ENCODE assay signal across 13 mouse cellular contexts in the genomic region with DNA sequence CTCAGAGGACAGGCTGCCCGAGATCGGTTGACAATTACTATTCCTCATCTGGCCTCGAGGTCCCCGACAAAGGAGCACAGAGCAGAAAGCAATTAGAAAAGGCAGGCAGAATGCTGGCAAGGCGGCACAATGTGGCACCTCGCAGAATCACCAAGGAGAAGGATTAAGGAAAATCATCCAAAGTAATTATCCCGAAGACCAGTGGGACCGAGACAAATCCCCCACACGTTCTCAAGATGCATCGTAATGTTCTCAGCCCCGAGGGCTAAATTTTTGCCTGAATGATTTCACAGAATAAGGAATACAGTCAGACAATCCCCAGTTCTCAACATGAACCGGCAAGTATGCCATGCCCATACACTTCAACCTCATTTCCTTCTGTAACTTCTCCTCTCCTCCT.
DNase-seq lines count a peak whose midpoint lies in the region; ATAC-seq lines count a peak whose summit lies in the region.
"Had no signal": no experiment of that assay in that cellular context is flagged by ENCODE, and none has a peak within 500 bp of the region (broad histone marks: within the 10 kb centered on the region; RNA-seq: fewer than 3 reads in every experiment).

No protein-coding gene starts in this region.

- H3K27ac ChIP-seq in hindbrain, embryonic 14.5 days, result peak overlapping the region; percentile 70
- H3K27ac ChIP-seq in hindbrain, embryonic 12.5 days, result no peak overlapping the region
- H3K27ac ChIP-seq in forebrain, embryonic 11.5 days (ENCODE audit: low read depth, low read length), result no peak overlapping the region
- H3K27ac ChIP-seq in midbrain, embryonic 11.5 days (ENCODE audit: low read depth, low read length), result no peak overlapping the region
- H3K27ac ChIP-seq: limb, embryonic 10.5 days; liver, embryonic 13.5 days had no signal

- intact Hi-C loops in gastrocnemius, postnatal 14 days (cut with DNase I; ENCODE audit: low total_unique reads), result no loop called here

- WGBS in hindbrain, embryonic 14.5 days, result 42% methylated on average over 12 of the region's 12 CpGs
- 64% methylated on average over 12 of the region's 12 CpGs for WGBS in hindbrain, embryonic 12.5 days
- WGBS in forebrain, embryonic 11.5 days, result 24% methylated on average over 12 of the region's 12 CpGs
- WGBS in midbrain, embryonic 11.5 days, result 29% methylated on average over 12 of the region's 12 CpGs

- 0 out of 2 replicates have a peak, but pooled peaks cover 6% of the 10 kb centered on the region for H3K4me1 ChIP-seq in hindbrain, embryonic 14.5 days (replicated peaks; ENCODE audit: control insufficient read depth, insufficient read depth, low read length)
- H3K4me1 ChIP-seq in hindbrain, embryonic 12.5 days, result no peaks in the 10 kb centered on the region
- H3K4me1 ChIP-seq in forebrain, embryonic 11.5 days (replicated peaks; ENCODE audit: control insufficient read depth, insufficient read depth, low read length), result no peaks in the 10 kb centered on the region; the same call in 1 of the 2 replicates
- peaks cover 6% of the 10 kb centered on the region for H3K4me1 ChIP-seq in midbrain, embryonic 11.5 days (ENCODE audit: control insufficient read depth, insufficient read depth, low read length)

- H3K36me3 ChIP-seq in hindbrain, embryonic 14.5 days (replicated peaks; ENCODE audit: control insufficient read depth, insufficient read depth), result no peaks in the 10 kb centered on the region
- H3K36me3 ChIP-seq in hindbrain, embryonic 12.5 days, result no peaks in the 10 kb centered on the region
- H3K36me3 ChIP-seq in forebrain, embryonic 11.5 days (ENCODE audit: control insufficient read depth, insufficient read depth, low read length), result no peaks in the 10 kb centered on the region
- no peaks in the 10 kb centered on the region for H3K36me3 ChIP-seq in midbrain, embryonic 11.5 days (ENCODE audit: control insufficient read depth, insufficient read depth, low read length)
- H3K36me3 ChIP-seq: limb, embryonic 10.5 days; liver, embryonic 13.5 days had no signal

- ATAC-seq in hindbrain, embryonic 14.5 days (ENCODE audit: low FRiP score), result peak; percentile 80
- ATAC-seq in hindbrain, embryonic 12.5 days (ENCODE audit: low FRiP score), result no peak
- peak; percentile 87 for ATAC-seq in forebrain, embryonic 11.5 days (replicated peaks; ENCODE audit: low FRiP score)
- peak; percentile 75 for ATAC-seq in midbrain, embryonic 11.5 days (ENCODE audit: low FRiP score)
- ATAC-seq: inflammation-experienced regulatory T-cells, adult 6 months; lung, postnatal 0 days had no signal

- H3K27me3 ChIP-seq in hindbrain, embryonic 14.5 days (ENCODE audit: control insufficient read depth, insufficient read depth, low read length), result no peaks in the 10 kb centered on the region
- no peaks in the 10 kb centered on the region for H3K27me3 ChIP-seq in hindbrain, embryonic 12.5 days
- H3K27me3 ChIP-seq in forebrain, embryonic 11.5 days (ENCODE audit: control insufficient read depth, insufficient read depth, low read length), result no peaks in the 10 kb centered on the region
- no peaks in the 10 kb centered on the region for H3K27me3 ChIP-seq in midbrain, embryonic 11.5 days (ENCODE audit: control insufficient read depth, insufficient read depth, low read length)
- H3K27me3 ChIP-seq: liver, embryonic 13.5 days had no signal

- peak overlapping the region; percentile 21; the same call in 1 of the 2 replicates for H3K4me2 ChIP-seq in hindbrain, embryonic 14.5 days (replicated peaks)
- no peak overlapping the region for H3K4me2 ChIP-seq in hindbrain, embryonic 12.5 days (replicated peaks)
- peak overlapping the region; percentile 27; the same call in 1 of the 2 replicates for H3K4me2 ChIP-seq in forebrain, embryonic 11.5 days (ENCODE audit: low read depth, low read length, severe bottlenecking)
- H3K4me2 ChIP-seq in midbrain, embryonic 11.5 days, result peak overlapping the region; percentile 15; the same call in 1 of the 2 replicates
- H3K4me2 ChIP-seq: liver, embryonic 13.5 days had no signal

- no peak overlapping the region for H3K4me3 ChIP-seq in hindbrain, embryonic 14.5 days (replicated peaks; ENCODE audit: low read length)
- no peak overlapping the region for H3K4me3 ChIP-seq in hindbrain, embryonic 12.5 days
- H3K4me3 ChIP-seq in forebrain, embryonic 11.5 days (ENCODE audit: low read depth, low read length), result no peak overlapping the region
- H3K4me3 ChIP-seq in midbrain, embryonic 11.5 days (ENCODE audit: low read depth, low read length), result no peak overlapping the region
- H3K4me3 ChIP-seq: limb, embryonic 10.5 days; liver, embryonic 13.5 days had no signal

- peak; percentile 62 for DNase-seq in hindbrain, embryonic 14.5 days (ENCODE audit: low spot score)
- DNase-seq in forebrain, embryonic 11.5 days (ENCODE audit: low spot score), result peak; percentile 62
- DNase-seq in midbrain, embryonic 11.5 days (ENCODE audit: low spot score, missing footprints), result peak; percentile 91
- peak; percentile 82 for DNase-seq in retina, postnatal 1 day
- no peak for DNase-seq in lung, postnatal 4 days
- DNase-seq in gastrocnemius, postnatal 14 days, result no peak
- DNase-seq: layer of hippocampus, adult 9-11 months; liver, embryonic 13.5 days; right cerebral cortex, postnatal 14 days had no signal

- 0 out of 2 replicates have a peak overlapping the region, but pooled peaks have one; percentile 4 for H3K9ac ChIP-seq in hindbrain, embryonic 14.5 days
- H3K9ac ChIP-seq in hindbrain, embryonic 12.5 days, result no peak overlapping the region
- H3K9ac ChIP-seq in forebrain, embryonic 11.5 days (ENCODE audit: low read length), result 0 out of 2 replicates have a peak overlapping the region, but pooled peaks have one; percentile 32
- H3K9ac ChIP-seq in midbrain, embryonic 11.5 days (ENCODE audit: low read length), result peak overlapping the region; percentile 24; the same call in 1 of the 2 replicates
- H3K9ac ChIP-seq: liver, embryonic 13.5 days had no signal

- no peaks in the 10 kb centered on the region for H3K9me3 ChIP-seq in hindbrain, embryonic 14.5 days (ENCODE audit: control insufficient read depth, low read length)
- no peaks in the 10 kb centered on the region for H3K9me3 ChIP-seq in hindbrain, embryonic 12.5 days (replicated peaks)
- no peaks in the 10 kb centered on the region for H3K9me3 ChIP-seq in forebrain, embryonic 11.5 days (ENCODE audit: control insufficient read depth, low read length)
- no peaks in the 10 kb centered on the region for H3K9me3 ChIP-seq in midbrain, embryonic 11.5 days (ENCODE audit: control insufficient read depth, low read length)
- H3K9me3 ChIP-seq: limb, embryonic 10.5 days; liver, embryonic 13.5 days had no signal

Comparison
In these comparisons a context has a peak if more than half of its experiments do, and no peak if none do; other contexts are left out.
1. DNase-seq: peak in hindbrain, embryonic 14.5 days (single experiment), forebrain, embryonic 11.5 days (single experiment), midbrain, embryonic 11.5 days (single experiment) and retina, postnatal 1 day (single experiment); none in lung, postnatal 4 days (0 of 2) and gastrocnemius, postnatal 14 days (single experiment).